Mouse (Mus musculus) ovary, postnatal 36 days (tissue): ENCODE measurements around the gene Rfpl4.
"Not testable (repeated sequence)": the region's sequence is repeated elsewhere in the genome, so short reads cannot be mapped to it uniquely, and the experiment has no call there.

ENCODE experiments used
- DNase-seq: peaks from one replicate; pipeline ENCODE4 v3.0.0; 2022; ENCODE audit warnings: low spot score, mixed read lengths

Rfpl4 gene

GRCm38 (mm10) chr7:5080815-5081214 lies 35.9 kb downstream of the Rfpl4 start:
- DNase-seq: no peak

DNA sequence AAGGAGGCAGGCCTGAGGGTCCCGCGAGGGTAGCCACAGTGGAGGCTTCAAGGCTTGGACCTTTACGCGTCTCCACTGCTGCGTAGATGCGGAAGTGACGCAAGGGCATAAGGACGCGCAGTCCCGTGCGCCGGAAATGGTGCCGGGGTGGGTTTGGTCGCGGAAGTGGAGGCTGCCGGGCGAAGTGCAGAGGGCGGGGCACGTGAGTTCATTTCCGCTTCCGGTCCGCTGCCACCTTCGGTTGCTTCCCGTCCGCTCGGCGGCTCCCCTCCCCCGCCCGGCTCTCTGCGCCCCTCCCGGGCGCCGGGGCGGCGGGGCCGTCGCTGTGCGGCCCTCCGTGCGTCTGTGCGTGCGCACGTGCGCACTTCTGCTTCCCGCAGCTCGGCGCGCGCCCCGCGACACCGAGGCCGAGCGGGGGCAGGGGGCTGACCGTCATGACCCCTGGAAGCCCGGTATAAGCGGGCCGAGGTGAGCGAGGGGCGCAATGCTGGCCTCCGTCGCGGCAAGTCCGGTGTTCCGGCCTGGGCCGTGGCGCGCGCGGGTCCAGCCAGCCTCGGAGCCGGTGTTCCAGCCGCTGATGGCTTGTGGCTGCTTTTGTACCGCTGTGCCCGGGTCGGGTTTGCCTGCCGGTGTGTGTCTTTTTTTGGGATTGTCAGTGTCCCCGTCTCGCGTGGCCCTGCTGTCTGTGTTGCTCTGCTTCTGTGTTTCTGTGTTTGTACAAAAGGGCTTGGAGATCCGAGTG lies 36.6 kb downstream of the Rfpl4 start, which contains the start of gene Epn1:
Gene Epn1, plus strand, starts transcription at position 226 of the 742 bp plus-strand sequence.
- DNase-seq: peak; percentile 94

GRCm38 (mm10) chr7:5079365-5080009 lies 37.3 kb downstream of the Rfpl4 start:
- not testable (repeated sequence) for DNase-seq

- no peak for DNase-seq
These were observed 39.8 kb downstream of the Rfpl4 start for GRCm38 (mm10) chr7:5076931-5077330.

DNA sequence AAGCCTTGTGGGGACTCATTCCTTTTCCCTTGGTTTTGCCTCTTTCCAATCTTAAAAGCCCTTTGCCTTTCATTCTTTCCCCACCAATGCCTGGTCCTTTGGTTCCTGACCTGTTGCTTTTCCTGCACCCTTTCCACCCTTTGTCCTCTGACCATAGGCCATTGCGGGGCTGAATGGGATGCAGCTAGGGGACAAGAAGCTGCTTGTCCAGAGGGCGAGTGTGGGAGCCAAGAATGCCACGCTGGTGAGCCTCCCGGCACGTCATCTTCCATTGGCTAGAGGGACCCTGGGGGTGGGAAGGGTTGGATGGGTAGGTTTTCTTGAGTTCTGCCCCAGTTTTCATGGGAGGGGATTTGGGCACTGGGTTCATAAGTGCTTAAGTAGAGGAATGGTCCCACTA lies 41.8 kb downstream of the Rfpl4 start:
- no peak for DNase-seq

DNA sequence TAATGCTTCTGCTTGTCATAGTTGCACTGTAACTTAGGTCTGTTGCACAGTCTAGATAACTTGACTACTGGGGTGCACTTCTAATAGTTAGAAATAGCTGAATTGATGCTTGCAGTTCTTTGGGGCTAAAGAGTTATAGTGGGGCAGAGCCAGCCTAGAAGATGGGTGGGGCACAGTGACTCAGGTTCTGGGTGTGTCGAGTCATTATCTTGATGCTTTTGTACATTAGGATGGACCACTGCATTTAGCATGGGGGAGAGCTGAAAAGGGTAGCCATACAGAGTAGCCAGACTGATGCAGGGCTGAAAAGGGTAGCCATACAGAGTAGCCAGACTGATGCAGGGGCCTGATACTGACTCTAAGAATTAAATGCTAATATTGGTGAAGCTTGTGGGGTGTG lies 43.2 kb downstream of the Rfpl4 start:
- DNase-seq: no peak

- DNase-seq: no peak
These were observed 51.9 kb downstream of the Rfpl4 start for GRCm38 (mm10) chr7:5064886-5065285.

DNA sequence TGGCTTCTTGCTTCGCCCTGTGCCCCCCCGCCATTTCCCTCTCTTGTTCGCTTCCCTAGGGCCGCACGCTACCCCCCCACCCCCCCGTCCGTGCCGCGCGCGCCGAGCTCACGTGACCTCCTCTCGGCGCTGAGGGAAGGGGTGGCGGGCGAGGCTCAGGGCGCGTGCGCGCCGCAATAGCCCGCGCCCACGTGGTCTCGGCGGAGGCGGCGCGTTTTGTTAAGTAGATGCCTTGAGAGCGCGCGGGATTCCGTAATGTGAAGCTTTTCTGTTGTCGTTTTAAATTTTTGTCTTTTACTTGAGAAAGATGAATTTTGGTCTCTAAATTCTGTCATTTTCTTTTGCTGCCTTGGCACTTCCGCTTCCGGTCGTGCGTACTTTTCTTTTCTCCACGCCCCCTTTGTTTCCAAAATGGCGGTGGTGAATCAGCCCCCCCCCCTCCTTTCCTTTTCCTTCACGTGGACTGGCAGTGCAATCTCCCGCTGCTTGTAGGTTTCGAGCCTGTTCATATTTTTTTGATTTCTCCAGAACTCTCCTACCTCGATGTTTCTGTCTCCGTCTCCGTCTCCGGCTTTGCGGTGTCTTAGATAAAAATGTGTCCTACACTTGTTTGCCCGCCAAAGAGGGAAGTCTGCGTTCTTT lies 54.3 kb downstream of the Rfpl4 start:
- no peak for DNase-seq

- DNase-seq: peak; percentile 93
These were observed 54.9 kb downstream of the Rfpl4 start, which contains the start of gene U2af2 for GRCm38 (mm10) chr7:5061774-5062359. TSS of gene U2af2 (plus strand) at chr7:5062143.

DNA sequence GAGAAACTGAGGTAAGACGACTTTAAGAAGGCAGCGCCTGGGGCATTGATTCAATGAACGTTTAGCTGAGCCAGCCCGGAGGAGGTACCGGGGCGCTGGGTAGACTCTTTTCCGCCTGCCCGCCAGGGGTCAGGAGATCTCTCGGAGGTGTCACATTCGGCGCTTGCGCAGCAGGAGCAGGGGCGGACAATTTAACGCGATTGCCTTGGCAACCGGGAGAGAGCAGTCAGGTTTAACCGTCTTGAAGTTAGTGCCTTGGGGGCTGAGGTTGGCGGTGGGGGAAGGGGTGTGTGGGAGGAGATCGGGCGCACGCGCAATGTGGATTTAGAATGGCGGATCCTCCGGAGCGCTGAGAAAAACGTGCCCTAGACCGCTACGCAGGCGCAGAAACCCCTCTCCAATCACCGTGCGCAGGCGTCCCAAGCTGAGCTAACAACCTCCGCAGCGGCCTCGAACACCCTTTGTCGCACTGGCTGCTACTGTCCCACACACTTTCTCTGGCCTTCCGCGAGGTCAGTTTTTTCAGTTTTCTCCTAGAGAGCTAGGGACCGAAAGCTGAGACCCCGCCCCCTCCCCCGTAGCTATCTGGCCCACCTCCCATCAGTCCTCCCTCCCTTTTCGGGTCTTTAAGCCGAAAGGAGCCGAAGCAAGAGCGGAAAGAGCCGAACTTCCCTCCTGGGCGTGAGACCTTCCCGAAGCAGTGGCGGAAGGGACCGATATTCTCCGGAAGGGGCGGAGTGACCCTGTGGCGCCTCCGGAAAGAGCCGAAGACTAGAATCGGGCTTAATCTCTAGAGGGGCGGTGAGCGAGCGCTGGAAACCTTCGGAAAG lies 55.6 kb downstream of the Rfpl4 start:
- peak; percentile 97 for DNase-seq

DNA sequence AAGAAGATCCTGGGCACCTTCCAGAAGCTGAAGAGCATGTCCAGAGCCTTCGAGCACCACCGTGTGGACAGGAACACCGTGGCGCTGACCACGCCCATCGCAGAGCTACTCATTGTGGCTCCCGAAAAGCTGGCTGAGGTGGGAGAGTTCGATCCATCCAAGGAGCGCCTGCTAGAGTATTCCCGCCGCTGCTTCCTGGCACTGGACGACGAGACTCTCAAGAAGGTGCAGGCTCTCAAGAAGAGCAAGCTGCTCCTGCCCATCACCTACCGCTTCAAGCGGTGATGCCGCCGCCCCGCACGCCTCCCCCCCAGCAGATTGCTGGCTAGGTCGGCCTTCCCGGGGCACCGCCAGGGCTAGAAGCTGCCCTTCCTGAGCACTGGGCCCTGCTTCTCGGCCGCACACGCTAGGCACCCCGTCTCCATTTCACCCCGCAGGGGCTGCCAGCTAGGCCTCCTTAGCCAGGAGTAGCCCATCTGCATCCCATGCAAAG lies 56.5 kb downstream of the Rfpl4 start:
- DNase-seq: peak; percentile 81
